Mouse (Mus musculus): ENCODE results near the gene Colgalt2.

GRCm38 (mm10) chr1:152506726-152507125 lies 107.1 kb downstream of the Colgalt2 start:
- TF ChIP-seq CTCF (conservative IDR thresholded peaks at IDR 0.05; ENCODE audit: insufficient read depth, insufficient read length, low read depth, low read length) (no peak), POLR2A (IDR thresholded peaks at IDR 0.05; ENCODE audit: low read depth, low read length) (no peak)
